Mouse (Mus musculus) naive thymus-derived CD4-positive, alpha-beta T cell, adult 2 months (primary cell): ENCODE results near the gene Ccnb1ip1.
"Not testable (repeated sequence)": the region's sequence is repeated elsewhere in the genome, so short reads cannot be mapped to it uniquely, and the experiment has no call there.

Experiments
- DNase-seq: peaks from one replicate; pipeline ENCODE4 v3.0.0-alpha.2; 2011; ENCODE audit warnings: low read depth

The Ccnb1ip1 gene

DNA sequence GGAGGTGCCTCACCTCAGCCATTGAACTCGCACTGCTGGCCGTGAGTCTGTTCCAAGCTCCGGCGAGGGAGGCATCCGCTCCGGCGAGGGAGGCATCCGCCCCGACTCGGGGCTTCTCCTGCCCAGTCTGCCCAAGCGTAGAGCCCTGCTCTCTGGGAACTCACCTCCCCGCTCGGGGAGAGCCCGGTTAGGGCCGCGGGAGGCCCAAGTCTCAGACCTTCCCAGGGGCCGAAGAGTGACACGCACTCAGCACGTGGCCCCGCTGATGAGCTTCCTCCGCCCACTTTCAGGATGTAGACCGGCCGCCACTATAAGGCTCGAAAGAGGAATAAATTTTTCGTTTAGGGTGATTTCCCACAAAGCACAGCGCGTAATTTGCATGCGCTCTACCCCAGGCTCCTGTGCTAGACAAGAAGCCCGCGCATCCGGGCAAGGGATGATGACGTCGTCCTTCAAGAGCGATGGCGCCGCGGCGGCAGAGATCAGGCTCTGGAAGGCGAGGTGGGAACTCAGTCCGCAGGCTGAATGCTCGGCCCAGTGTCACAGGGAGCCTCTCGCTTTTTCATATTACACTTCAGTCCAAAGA, at the start of gene Ccnb1ip1, which contains the start of gene Parp2:
Ccnb1ip1 (minus strand) TSS at position 246 of the 586 bp plus-strand sequence.
Parp2 (plus strand) TSS at position 355 of the 586 bp plus-strand sequence.
- DNase-seq: peak; percentile 100

DNA sequence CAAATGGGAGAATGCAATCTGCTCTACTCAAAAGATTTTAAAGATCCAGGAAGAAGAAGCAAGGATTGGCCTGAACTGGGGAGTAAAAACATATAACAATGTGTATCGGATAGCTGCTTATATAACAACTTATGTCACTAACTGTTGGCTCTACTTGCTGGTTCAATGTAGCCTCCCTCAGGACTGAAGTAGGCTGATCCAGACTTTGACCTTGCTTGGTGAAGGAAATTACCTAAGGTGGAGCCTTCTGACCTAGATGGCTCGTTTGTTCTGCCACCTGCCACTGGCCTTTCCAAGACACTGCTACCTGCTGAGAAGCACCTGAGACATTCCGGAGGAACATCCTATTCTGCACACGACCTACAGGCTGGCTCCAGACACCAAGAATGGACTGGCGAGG, 48.3 kb upstream of the Ccnb1ip1 start:
- DNase-seq: no peak

DNA sequence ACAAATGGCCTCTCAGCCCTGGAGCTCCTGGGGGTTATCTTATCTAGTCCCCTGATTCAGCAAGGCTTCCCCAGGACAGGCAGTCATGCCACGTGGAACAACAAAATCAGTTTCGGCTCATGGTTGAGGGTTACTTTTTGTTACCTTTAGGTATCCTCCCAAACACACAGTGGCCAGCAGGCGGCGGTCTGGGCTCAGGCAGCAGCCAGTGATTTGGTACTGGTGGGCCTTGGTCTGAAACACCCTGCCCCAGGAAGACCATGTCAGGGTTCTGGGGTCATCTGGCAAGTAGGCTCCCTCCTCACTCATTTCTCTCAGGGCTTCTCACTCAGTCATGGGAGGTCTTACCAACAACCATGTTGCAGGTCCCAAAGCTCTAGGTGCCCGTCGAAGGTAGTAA, 29.7 kb upstream of the Ccnb1ip1 start:
- DNase-seq: no peak

DNA sequence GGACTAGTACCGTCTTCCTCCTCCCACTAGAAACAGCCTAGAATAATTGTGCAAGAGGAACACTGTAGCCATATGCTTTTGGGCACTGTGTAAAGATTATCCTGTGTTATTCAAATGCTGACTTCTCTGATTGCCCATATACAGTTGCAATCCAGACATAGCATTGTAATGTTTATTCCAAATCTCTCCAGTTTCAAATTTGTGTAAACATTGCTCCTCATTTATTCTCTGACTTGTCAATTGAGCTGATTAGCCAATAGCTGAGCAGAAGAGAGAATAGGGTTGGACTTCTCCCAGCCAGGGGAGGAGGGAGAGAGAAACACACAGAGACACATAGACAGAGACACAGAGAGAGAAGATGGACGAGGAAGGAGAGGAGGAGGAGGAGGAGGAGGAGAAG, 26.9 kb upstream of the Ccnb1ip1 start:
- no peak for DNase-seq

DNA sequence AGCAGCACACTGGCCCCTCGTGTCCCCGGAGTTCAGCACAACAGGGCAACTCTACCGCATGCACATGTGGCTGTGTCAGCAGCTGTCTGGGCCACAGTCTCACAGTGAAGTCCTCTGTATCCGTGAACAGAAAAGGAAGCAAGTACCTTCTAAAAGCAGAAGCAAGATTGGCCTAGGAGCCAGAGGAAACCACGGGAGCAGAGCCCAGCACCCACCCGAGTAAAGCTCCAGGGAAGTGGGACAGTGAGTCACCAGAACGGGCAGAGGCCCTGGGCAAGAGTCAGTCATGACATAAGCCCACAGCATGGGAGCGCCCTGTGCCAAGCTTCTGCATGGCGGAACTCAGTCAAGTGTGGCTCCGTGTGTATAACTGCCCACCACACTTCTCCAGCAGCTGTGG, 26.4 kb upstream of the Ccnb1ip1 start:
- DNase-seq: no peak

DNA sequence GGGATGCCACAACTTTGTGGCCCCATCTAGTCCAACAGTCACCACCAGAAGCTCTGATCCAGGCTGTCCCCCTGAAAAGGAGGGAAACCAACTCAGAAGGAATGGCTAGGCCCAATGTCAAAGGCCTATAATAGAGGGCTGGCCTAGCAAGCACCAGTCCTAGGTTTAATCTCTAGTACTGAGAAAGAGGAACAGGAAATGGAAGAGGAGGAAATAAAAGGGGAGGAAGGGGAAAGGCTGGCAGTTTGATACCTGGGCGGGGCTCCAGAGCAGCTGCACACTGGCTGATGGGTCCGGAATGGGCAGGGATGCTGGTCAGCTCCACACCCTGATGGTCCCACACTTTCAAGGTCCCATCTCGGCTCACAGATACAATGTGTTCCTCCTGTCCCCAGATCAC, 22.3 kb upstream of the Ccnb1ip1 start:
- DNase-seq: no peak

DNA sequence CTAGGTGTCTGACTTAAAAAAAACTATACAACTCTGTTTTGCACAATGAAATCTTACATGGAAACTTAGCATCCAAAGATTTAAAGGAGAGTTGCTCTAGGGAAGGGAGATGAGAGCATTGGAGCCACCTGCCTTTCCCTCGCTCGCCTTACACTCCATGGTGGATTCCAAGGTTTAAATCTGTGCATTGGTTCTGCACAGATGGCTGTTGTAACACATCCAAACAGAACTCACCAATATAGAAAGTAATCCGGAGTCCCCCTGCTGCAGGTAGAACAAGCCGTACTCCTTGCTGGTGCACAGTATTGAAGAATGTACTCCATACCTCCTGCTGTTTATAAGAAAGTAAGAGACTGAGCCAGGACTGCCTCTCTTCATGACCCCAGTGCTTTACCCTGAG, 19.0 kb upstream of the Ccnb1ip1 start:
- peak; percentile 32 for DNase-seq

DNA sequence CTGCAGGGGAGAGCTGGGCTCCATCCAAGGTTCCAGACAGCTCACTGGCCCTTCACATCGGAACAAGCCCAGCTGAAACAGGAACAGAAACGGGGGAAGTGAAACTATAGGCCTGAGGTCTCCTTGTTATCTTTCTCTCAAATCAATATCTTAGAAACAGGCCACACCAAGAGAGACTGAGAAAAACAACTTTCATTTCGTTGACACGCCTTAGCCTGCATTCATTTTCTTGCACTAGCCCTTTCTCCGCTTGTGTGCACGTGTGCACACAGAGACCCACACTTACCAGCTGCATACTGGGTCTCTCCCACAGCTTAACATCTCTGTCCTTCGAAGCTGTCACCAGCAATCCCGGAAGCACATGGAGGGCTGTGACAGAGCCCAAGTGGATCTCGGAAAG, 16.7 kb upstream of the Ccnb1ip1 start:
- peak; percentile 59 for DNase-seq

DNA sequence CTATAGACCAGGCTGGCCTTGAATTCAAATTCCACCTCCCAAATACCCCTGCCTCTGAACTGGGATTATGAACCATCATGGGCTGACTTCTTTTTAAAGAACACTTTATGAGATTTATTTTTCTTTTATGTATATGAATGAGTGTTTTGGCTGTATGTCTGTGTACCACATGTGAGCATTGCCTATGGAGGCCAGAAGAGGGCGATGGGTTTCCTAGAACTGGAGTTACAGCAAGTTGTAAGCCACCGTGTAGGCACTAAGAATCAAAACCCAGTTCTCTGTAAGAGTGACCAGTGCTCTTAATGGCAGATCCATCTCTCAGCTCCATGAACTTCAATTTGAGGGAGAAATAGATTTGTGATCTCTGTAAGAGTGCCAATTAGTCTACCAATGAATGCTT, 15.7 kb upstream of the Ccnb1ip1 start:
- DNase-seq: peak; percentile 50

DNA sequence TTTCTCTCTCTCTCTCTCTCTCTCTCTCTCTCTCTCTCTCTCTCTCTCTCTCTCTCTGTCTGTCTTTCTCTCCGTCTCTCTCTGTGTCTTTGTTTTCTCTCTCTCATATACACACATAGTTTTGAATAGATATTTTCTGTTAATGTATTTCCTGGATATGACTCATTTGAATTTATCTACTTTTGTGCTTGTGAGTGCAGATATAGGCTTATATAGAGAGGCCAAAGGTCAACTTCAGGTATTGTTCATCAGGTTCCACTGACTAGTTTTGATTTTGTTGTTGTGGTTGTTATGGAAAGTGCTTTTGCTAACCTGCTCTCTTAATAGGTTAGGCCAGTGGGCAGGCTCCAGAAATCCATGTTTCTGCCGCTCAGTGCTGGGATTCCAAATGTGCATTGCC, 5.5 kb upstream of the Ccnb1ip1 start:
- DNase-seq: no peak

DNA sequence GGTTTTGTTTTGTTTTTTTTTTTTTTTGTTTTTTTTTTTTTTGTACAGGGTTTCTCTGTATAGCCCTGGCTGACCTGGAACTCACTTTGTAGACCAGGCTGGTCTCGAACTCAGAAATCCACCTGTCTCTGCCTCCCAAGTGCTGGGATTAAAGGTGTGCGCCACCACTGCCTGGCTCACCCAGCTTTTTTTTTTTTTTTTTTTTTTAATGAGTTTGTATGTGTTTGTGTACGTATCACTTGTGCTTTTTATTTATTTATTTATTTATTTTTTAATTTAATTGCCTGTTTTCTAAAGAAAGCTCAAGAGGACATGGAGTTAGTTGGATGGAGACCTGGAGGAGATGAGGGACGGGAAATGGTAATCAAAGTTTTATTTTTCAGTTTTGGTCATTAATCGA, 1.1 kb downstream of the Ccnb1ip1 start:
- not testable (repeated sequence) for DNase-seq

DNA sequence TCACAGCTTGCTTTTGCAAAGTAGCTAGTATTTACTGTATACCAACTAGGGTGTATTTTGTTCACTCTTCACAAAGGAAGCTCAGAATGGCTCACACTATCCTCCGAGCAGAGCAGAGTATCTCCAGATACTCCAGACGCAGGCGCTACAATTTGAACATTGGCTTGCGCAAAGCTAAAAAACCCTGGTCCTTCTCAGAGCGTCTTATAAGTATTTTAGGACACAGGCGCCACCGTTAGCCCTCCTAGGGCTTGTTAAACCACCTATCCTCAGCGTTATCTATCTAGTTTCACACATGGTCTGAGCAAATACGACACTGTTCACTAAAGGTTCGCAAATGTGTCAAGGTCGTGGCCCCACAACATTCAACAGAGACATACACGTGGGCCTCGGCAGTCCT, 2.8 kb downstream of the Ccnb1ip1 start:
- no peak for DNase-seq

DNA sequence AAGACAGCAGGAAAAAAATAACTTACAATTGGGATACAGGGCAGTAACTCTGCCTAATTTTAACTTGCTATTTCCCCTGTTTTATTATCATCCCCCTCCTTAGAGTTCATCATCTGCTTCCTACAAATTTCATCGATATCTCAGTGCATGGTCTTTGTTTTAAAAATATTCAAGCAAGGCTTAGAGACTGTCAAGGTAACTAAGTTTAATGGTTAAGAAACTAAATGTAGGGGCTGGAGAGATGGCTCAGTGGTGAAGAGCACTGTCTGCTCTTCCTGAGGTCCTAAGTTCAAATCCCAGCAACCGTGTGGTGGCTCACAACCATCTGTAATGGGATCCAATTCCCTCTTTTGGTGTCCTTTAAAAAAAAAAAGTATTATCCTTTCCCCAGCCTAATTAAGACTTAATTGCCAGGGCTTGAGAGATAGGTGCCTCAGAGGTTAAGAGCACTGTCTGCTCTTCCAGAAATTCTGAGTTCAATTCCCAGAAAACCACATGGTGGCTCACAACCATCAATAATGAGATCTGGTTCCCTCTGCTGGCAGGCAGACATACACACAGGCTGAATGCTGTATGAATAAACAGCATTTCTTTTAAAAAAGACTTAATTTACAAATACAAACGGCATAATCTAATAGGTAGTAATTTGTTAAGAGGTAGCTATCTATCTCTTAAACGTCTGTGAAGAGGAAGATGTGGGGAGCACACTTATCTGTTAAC, 4.5 kb downstream of the Ccnb1ip1 start:
- peak; percentile 45 for DNase-seq

DNA sequence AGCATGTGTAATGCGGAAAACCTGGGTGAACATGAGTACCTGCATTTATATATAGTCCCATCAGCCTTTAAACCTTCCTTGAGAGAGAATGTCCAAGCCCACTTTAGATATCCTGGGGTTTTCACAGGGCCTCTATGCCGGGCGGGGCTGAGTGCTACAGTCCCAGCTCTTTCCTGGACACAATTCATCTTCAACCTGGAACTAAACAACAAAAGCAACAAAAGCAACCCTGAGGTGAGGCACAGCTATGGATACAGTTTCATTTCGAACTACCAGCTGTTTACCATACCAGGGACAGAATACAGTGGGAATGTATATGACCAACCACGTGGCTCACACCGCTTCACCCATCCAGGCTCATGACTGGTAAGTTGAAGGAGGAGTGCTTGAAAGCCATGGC, 5.1 kb downstream of the Ccnb1ip1 start:
- no peak for DNase-seq

DNA sequence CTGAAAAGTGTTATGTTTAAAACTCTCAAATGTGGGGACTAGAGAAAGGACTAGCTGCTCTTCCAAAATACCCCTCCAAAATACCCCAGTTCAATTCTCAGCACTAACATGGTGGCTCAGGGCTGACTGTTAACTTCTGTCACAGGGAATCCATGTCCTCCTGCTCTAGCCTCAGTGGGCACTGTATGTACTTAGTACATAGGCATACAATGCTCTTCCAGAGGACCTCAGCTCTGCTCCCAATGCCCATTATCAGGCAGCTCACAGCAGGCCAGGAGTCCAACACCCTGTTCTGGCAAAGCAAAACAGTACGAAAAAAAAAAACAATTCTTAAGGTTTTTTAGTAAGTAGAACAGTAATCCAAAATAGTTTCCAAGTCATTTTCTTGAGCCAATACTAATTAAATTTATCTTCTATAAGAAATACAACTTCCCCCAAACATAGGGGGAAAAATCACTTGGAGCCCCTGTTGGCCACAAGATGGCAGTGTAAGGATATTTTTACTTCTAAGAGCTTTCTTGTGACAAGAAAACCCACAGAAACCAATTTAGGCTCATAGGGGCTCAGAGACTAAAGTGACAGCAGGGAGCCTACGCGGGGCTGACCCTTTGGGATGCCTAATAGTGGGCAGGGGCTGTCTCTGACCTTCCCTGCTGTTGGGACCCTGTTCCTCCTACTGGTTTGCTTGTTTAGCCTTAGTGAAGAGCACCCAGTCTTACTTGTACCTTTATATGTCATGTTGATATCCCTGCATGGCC, 7.9 kb downstream of the Ccnb1ip1 start:
- DNase-seq: peak; percentile 84

DNA sequence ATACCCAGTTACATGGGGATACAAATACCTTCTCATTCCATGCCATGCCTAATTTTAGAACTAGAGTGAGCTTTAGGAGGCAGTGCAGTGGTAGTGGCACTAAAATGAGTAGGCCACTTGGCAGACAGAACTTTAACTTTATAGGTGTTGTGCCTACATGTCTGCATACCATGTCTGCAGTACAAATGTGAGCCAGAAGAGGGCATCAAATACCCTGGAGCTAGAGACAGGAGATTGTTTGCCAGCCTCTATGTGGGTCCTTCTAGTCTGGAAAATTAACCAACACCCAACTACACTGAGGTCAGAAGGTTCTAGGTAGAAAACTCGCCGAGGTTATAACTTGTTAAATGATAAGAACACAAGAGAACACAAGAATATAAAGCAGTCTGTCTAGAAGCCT, 9.0 kb downstream of the Ccnb1ip1 start:
- DNase-seq: peak; percentile 64

DNA sequence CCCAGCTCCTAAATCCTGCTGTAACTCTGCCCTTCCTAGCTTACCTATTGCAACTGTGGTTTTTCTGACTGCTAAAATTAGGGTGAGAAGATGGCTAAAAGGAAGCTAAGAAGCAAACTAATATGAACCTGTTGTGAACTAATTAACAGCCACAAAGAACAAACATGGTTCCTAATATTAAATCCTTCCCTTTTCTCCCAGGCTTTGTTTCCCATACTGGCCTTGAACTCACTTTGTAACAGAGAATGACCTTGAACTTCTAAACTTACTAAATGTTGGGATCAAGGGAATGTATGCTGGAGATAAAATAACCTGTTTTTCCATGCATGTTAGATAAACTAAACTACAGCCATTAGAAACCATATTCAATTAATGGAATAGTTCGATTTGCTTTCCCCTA, 11.1 kb downstream of the Ccnb1ip1 start:
- DNase-seq: no peak

DNA sequence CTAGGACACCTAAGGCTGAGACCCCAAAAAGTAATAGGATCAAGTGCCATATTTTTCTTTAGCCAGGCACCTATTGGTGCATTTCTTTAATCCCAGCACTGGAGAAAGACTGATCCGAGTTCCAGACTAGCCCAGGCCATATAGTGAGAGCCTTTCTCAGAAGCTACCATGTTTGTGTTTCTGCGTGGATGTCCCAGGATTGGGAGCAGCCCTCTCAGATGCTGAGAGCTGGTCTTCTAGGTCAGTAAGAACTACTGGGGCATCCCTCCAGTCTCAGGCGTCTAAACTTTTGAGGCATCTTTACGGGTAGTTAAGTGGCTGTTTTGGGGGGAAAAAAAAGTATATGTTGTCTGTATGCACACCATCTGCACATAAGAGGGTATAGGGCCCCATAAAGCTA, 11.6 kb downstream of the Ccnb1ip1 start:
- no peak for DNase-seq

DNA sequence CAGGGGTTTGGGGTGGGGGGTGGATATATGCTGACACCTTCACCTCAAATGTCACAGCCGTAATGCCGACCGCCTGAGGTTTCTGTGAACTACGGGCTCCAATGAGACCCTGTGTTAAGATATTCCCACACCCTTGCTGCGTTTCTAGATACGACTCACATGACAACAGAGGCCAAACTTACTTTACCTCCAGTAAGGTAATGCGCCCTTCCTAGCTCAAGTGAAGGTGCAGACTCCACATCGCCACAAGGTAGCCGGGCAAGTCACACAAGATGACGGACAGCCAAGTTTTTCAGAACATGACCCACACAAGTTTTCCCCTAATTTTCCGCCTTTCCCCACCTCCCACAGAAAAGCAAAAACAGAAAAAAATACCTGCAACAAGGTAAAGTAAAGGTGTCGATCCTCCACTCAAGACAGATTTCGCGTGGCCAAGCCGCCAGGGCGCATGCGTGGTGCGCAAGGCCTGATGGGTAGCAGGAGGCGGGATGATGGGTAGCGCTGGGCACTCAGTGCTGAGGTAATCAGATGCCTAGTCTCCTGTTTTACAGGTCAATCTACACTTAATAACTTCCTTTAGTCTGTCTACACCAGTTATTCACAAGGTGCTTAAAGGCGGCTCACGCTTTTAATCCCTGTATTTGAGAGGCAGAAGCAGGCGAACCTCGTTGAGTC, 12.1 kb downstream of the Ccnb1ip1 start:
- DNase-seq: no peak

DNA sequence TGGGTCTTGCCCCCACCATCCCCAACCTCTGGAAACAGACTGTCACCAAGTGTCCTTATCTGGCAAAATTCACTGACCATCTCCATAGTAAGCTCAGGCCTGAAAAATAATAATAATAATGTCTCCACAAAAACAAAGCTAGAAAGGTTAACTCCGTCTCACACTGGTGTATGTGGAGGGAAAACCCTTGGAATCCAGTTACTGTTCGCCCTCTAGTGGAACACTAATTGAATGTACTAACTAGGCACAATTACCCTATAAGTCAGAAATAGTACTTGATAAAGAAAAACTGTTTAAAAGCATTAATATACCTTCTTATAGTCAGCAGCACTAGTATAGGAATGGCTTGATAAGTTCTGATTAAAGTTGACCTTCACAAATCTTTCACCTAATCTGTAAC, 19.4 kb downstream of the Ccnb1ip1 start:
- peak; percentile 32 for DNase-seq

DNA sequence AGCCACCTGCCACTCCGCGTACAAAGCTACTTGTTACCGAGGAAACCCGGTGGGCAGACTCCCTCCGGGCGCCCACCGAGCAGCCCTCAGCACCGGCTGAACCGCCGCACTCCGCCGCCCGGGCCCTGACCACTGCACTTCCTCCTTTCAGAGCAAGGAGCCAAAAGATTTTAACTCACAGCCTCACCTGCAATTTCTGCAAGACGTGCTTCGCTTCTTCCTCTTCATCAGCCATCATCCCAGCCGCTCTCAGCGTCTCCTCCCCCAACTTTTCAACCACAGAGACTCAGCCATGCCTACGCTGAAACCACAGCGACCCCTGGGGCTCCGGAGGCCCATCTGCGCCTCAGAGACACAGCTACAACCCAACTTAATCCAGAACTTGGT, 22.3 kb downstream of the Ccnb1ip1 start, which contains the start of gene Ttc5:
Ttc5 (minus strand) TSS at position 269 of the 387 bp plus-strand sequence.
- peak; percentile 97 for DNase-seq
